Mouse (Mus musculus) intestine, postnatal 0 days (tissue): ENCODE results near the gene Crybb3. TPM values are rescaled to one million over a fixed set of nuclear protein-coding genes. Genes with fewer than 3 reads are reported as not detected.

Experiments used
- ATAC-seq: fragments of 200-750 bp; cut with Nextera tagmentation; 2 replicates; pipeline ENCODE4 v1.8.0; 2017; ENCODE audit warnings: mild to moderate bottlenecking, moderate TSS enrichment, moderate library complexity
- H3K27ac ChIP-seq: fragments of 300-500 bp; sonication (generic); 2 replicates; pipeline ENCODE4 v1.5.1; 2014; ENCODE audit warnings: mild to moderate bottlenecking, low read depth, low read length, moderate library complexity
- H3K27me3 ChIP-seq: fragments of 300-500 bp; sonication (generic); replicated peaks from 2 replicates; pipeline ENCODE4 v1.6.1; 2014; ENCODE audit warnings: low read length, mixed read lengths; ENCODE audit not compliant: control insufficient read depth, insufficient read depth
- H3K36me3 ChIP-seq: fragments of 300-500 bp; sonication (generic); 2 replicates; pipeline ENCODE4 v1.6.1; 2014; ENCODE audit warnings: mild to moderate bottlenecking, moderate library complexity; ENCODE audit not compliant: control insufficient read depth, insufficient read depth
- H3K4me1 ChIP-seq: fragments of 300-500 bp; sonication (generic); replicated peaks from 2 replicates; pipeline ENCODE4 v1.6.1; 2014; ENCODE audit warnings: antibody characterized with exemption, low read length, mixed read lengths; ENCODE audit not compliant: control insufficient read depth, insufficient read depth
- H3K4me2 ChIP-seq: fragments of 300-500 bp; sonication (generic); replicated peaks from 2 replicates; pipeline ENCODE4 v1.6.1; 2014; ENCODE audit warnings: low read depth, mild to moderate bottlenecking, moderate library complexity
- H3K4me3 ChIP-seq: fragments of 300-500 bp; sonication (generic); 2 replicates; pipeline ENCODE4 v1.5.1; 2014; ENCODE audit warnings: low read depth, low read length
- H3K9ac ChIP-seq: fragments of 300-500 bp; sonication (generic); 2 replicates; pipeline ENCODE4 v1.6.1; 2014; ENCODE audit warnings: mild to moderate bottlenecking, low read depth, low read length
- H3K9me3 ChIP-seq: fragments of 300-500 bp; sonication (generic); 2 replicates; pipeline ENCODE4 v1.6.1; 2016; ENCODE audit warnings: mixed run types; ENCODE audit not compliant: control insufficient read depth
- CTCF ChIP-seq: sonication (generic); IDR thresholded peaks from 2 replicates; pipeline ENCODE4 v1.5.1; 2016; ENCODE audit warnings: low read depth, mild to moderate bottlenecking, control low read depth, antibody characterized with exemption, moderate library complexity
- WGBS: fragments of 180-500 bp; shearing (Covaris S2); extraction: QIAGEN DNeasy Blood & Tissue Kit; methylation state at CpG from one replicate; pipeline ENCODE4 v1.1.7; 2014; 5-methylcytosine and 5-hydroxymethylcytosine counted together
- polyA plus RNA-seq: library from polyadenylated mRNA; unstranded; fragments of >200 nt; fragmentation: Nextera tagmentation; extraction: Ambion mirVana; gene quantifications from 2 replicates; pipeline ENCODE4 v1.2.1, GENCODE M21; 2015

Gene Crybb3
- polyA plus RNA-seq, 1 experiment from 2014 or later, result 1.2 TPM

DNA sequence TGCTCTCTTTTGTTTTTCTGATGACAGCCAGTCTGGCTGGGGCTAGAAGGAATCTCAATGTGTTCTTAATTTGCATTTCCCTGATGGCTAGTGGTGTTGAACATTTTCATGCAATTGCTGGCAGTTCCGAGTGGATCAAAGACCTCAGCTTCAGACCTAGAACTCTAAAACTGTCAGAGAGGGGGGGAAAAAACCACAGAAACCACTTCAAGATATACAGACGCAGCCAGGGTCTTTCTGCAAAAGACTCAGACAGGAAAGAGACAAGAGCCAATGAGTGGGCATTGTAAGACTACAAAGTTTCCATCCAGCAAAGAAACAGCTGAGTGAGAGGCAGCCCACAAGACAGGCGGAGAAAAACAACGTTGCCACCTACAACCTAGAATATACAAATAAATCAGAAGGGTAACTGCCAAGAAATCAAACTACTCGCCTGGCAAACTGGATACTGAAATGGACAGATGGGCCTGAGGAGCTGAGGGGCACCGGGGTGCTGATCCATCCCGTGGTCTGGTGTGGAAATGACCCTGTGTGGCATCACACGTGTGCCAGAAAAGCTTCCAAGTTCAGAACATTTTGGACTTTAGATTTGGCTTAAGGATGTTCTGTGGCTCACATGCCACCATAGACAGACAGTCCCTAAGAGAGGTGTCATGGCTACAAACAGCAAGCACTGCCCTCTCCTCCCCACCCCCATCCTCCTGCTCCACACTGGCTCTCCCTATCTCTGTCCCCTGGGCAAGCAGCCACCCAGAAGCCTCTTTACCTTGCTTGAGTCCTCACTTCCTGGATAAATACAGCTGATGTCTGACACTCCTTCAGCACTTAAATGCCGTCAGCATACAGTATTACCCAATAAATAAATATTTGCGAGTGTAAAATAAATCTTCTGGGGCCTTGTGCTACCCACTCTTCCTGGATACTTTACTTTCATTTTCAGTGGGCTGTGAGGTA is 46.0 kb downstream of the Crybb3 start:
- Histone ChIP-seq H3K27ac (no peak overlapping the region), H3K4me2 (no peak overlapping the region), H3K4me1 (no peaks in the 10 kb centered on the region), H3K27me3 (no peaks in the 10 kb centered on the region), H3K36me3 (no peaks in the 10 kb centered on the region), H3K9ac (no peak overlapping the region), H3K9me3 (no peaks in the 10 kb centered on the region), H3K4me3 (no peak overlapping the region)
- ATAC-seq, result peak; percentile 76
- 46% methylated on average over 10 of the region's 10 CpGs for WGBS
- TF ChIP-seq CTCF, result no peak

GRCm38 (mm10) chr5:113031201-113031754 is 50.1 kb downstream of the Crybb3 start:
- H3K27me3 ChIP-seq, result no peaks in the 10 kb centered on the region
- no peak overlapping the region for H3K4me3 ChIP-seq
- H3K4me1 ChIP-seq, result no peaks in the 10 kb centered on the region
- TF ChIP-seq CTCF, result no peak
- ATAC-seq, result no peak
- no peak overlapping the region for H3K4me2 ChIP-seq
- H3K36me3 ChIP-seq, result no peaks in the 10 kb centered on the region
- WGBS, result 78% methylated on average over 15 of the region's 15 CpGs
- H3K27ac ChIP-seq, result no peak overlapping the region
- H3K9me3 ChIP-seq, result no peaks in the 10 kb centered on the region
- H3K9ac ChIP-seq, result no peak overlapping the region

DNA sequence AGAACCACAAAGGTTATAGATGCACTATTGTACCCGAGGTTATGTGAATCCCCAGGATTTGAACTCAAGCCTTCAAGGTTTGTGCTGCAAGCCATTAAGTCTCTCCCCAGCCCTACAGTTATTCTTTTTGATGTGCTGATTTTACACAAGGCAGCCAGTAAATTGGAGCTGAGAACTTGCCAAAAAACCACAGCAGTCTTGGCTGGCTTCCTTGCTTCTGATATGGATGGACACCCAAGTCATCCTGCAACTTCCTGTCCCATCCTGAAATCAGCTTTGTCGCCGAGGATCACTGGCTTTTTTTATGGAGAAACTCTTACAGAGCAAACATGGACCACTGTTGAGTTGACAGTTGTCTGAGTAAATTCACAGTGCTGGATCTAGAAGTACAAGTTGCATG is 51.3 kb downstream of the Crybb3 start:
- Histone ChIP-seq H3K4me1 (no peaks in the 10 kb centered on the region), H3K27me3 (no peaks in the 10 kb centered on the region), H3K36me3 (no peaks in the 10 kb centered on the region), H3K9ac (no peak overlapping the region), H3K27ac (no peak overlapping the region), H3K4me3 (no peak overlapping the region), H3K4me2 (no peak overlapping the region), H3K9me3 (no peaks in the 10 kb centered on the region)
- no peak for TF ChIP-seq CTCF
- 55% methylated on average over 3 of the region's 3 CpGs for WGBS
- ATAC-seq, result no peak

GRCm38 (mm10) chr5:113026706-113027105 is 54.7 kb downstream of the Crybb3 start:
- no peak for TF ChIP-seq CTCF
- peaks cover 8% of the 10 kb centered on the region; the same call in 1 of the 2 replicates for H3K4me1 ChIP-seq
- no peaks in the 10 kb centered on the region for H3K9me3 ChIP-seq
- no peak overlapping the region for H3K9ac ChIP-seq
- no peak for ATAC-seq
- no peak overlapping the region for H3K4me2 ChIP-seq
- H3K27ac ChIP-seq, result no peak overlapping the region
- no peaks in the 10 kb centered on the region for H3K36me3 ChIP-seq
- 41% methylated on average over 5 of the region's 5 CpGs for WGBS
- H3K27me3 ChIP-seq, result no peaks in the 10 kb centered on the region
- H3K4me3 ChIP-seq, result no peak overlapping the region

Other genes with a start within 250 kb of the Crybb3 start
- 0.08 and 0.09 TPM in 2 replicates for gene Myo18b, start 185.2 kb downstream of the Crybb3 start, polyA plus RNA-seq
- 2.9 and 4.4 TPM in 2 replicates for gene Grk3, start 65.8 kb downstream of the Crybb3 start, polyA plus RNA-seq
- not detected in 2 replicates for gene Crybb2, start 11.5 kb downstream of the Crybb3 start, polyA plus RNA-seq
- 8.0 and 10.4 TPM in 2 replicates for gene 2900026A02Rik, start 139.7 kb upstream of the Crybb3 start, polyA plus RNA-seq
- not detected in 2 replicates for gene Tmem211, start 145.3 kb upstream of the Crybb3 start, polyA plus RNA-seq
- gene Sgsm1, start 229.2 kb upstream of the Crybb3 start, polyA plus RNA-seq, result 4.0 TPM in 2 replicates